Mouse (Mus musculus) embryo, embryonic 10 days (tissue): ENCODE data around the gene Gm11011.
"Not testable (repeated sequence)": the region's sequence is repeated elsewhere in the genome, so short reads cannot be mapped to it uniquely, and the experiment has no call there.

Source experiments
- DNase-seq: peaks from one replicate; pipeline ENCODE4 v3.0.0-alpha.2; 2015; ENCODE audit warnings: low spot score

Gm11011 gene

GRCm38 (mm10) chr2:169587645-169588044 is at the start of gene Gm11011:
Gm11011 (minus strand) TSS chr2:169587745.
- DNase-seq, result not testable (repeated sequence)

DNA sequence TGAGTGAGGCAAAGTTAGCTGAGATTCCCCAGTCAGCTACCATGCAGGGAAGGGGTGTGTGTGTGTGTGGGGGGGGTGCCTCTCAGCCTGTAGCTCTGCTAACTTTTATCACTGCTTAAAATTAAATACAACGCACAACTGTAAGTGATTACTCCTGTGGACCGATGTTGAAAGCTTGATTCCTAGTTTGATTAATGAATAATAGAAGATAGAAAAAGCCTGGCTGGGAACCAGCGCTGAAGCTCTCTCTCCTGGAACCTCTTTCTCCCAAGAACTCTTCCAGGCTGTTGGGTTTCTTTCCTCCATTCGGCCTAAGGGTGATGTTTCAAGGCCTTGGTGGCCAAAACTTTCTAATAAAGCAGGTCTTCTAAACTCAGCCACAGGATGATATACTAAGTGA is 48.9 kb upstream of the Gm11011 start:
- no peak for DNase-seq

DNA sequence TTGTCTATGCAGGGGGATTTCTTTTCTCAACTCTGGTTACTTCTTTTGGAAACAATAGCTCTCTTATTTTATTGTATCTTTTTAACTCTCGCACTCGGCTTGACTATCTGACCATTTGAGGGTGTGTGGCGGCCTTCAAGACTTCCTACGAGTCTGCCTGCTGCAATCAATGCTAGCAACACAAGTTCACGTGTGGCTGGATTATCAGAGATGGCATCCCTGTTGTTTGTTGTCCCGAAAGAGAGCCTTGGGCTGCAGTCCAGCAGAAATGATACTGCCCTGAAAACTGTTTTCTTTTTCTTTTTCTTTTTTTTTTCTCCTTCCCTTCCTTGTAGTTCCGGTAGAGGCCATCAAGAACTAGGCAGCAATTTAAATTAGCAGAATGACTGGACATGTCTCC is 47.9 kb upstream of the Gm11011 start:
- DNase-seq, result no peak

- no peak for DNase-seq
Measured at GRCm38 (mm10) chr2:169634619-169635382, 47.3 kb upstream of the Gm11011 start.

GRCm38 (mm10) chr2:169633491-169634289 is 46.1 kb upstream of the Gm11011 start:
- peak; percentile 57 for DNase-seq

DNA sequence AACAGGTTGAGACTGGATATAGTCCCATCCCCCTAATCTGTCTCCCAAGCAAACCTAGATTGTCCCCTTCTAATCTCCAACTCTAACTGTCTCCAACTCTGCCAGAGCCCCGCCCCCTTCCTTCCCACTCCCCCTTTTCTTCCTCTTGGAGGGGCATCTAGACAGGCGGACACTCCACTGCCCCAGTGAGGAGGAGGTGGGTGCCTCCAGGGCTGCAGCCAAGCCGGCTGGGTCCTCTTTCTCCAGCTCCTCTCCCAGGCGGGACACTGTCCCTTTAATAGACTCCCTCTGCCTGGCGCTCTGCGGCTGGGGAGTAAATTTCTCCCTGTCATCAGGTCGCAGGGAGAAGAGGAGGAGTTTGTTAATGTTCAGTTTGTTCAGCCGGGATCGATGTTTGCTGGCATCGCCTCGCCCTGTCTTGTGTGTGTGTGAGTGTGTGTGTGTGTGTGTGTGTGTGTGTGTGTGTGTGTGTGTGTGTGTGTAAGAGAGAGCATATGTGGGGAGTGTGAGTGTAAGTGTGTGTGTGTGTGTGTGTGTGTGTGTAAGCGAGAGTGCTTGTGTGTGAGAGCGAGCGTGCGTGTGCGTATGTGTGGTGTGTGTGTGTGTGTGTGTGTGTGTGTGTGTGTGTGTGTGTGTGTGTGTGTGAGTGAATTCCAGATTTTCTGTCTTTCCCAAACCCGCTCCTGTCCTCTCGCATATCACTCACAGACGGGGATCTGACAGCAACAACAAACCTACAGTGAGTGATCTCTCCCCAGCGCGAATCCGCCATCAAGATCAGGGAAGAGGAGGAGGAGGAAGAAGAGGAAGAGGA is 45.0 kb upstream of the Gm11011 start, which contains the start of gene Tshz2:
Gene Tshz2, plus strand, starts transcription at position 676 of the 814 bp plus-strand sequence.
- peak; percentile 85 for DNase-seq

DNA sequence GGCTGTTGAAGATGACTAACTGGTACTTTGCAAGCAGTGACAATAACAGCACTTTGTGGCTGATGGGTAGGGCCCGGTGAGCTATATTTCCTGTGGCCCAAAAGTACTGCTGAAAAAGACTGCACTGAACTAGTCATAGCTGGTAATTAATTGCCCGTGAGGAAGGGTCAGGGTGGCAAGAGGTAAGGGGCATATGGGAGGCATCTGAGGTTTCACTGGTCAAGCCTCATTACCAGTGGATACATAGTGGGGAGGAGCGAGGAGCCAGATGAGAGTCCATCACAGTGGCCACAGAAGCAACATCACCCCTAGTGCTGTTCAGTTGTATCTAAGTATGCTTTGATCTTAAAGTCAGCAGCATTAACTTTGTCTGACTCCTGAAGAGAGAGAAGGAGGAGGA is 42.5 kb upstream of the Gm11011 start:
- DNase-seq, result no peak

DNA sequence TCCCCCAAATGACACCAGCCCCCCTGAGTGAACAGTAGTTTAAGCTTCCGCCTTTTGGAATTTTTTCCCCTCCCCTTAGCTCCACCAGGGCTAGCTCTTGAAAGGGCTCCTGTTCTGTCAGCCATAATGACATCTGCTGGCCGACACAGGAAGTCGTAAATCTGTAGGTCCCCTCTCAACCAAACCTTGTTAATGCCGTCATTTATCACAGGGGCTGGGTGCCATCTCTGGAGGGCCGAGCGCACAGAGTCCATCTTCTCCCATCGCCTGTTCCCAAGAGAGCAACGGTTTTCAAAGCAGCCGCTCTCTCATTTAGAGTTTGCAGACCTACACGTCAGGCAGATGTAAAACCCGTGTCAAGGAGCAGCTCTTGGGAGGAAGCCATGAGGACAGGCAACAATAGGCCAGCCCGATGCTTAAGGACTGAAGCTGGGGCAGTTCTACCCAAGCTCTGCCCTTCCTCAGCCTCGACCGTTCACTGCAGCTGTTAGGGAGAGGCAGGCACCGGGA is 33.7 kb upstream of the Gm11011 start:
- peak; percentile 84 for DNase-seq

GRCm38 (mm10) chr2:169615998-169616397 is 28.5 kb upstream of the Gm11011 start:
- DNase-seq, result no peak

GRCm38 (mm10) chr2:169614683-169615082 is 27.1 kb upstream of the Gm11011 start:
- DNase-seq, result no peak

- DNase-seq, result no peak
Measured at GRCm38 (mm10) chr2:169611557-169611956, 24.0 kb upstream of the Gm11011 start.

DNA sequence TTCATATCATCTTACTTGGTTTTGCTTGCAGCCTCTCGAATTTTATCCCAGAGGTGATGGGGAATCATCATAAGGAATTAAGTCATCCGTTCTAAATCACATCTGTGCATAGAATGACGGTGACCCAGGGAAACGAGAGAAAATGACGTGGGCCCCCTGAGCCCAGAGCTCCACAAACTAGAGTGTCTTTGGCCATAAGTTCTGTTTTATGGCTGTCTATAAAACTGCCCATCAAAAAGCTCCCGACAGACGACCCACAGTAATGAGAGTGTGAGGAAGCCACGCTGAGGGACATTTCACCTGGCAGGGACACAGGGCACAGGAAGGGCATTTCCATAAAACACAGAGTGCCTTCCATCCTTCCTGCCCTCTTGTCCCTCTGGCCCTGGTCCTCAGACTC is 23.3 kb upstream of the Gm11011 start:
- no peak for DNase-seq

DNA sequence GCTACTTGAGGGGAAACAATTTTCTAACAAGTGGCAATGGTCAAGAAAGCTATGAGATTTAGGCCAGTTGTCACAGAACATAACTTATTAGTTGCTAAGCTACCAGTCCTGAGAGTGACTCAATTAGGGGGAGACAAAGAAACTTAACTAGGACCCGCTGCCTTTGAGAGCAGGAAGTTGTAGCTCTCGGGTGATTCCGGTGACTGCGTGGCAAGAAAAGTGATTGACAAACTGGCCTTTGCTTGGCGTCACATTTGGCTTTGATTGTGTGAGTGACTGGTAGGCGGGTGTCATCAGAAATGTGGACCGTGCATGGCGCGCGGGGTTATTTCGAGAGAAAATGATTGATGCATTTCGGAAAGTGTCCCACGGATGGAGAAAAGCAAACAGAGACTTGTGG is 22.4 kb upstream of the Gm11011 start:
- peak; percentile 53 for DNase-seq

DNA sequence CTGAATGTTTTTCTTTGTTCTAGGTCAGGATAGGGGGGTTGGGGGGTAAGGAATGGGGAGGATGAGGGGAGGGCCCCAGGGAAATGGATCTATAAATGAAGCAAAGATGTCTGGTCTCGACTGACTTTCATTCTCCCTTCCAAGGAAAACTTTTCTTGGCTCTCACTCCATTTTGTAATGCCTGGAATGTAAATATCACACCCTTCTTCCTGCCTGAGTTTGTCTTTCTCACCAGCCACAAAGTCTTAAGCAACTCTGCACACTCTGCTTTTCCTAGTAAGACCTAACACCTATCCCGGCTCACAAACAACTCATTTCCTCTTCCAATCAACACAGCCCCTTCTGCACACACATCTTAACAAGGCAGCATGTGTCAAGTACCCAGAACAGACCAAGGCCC is 20.2 kb upstream of the Gm11011 start:
- no peak for DNase-seq

GRCm38 (mm10) chr2:169606901-169607678 is 19.5 kb upstream of the Gm11011 start:
- no peak for DNase-seq

DNA sequence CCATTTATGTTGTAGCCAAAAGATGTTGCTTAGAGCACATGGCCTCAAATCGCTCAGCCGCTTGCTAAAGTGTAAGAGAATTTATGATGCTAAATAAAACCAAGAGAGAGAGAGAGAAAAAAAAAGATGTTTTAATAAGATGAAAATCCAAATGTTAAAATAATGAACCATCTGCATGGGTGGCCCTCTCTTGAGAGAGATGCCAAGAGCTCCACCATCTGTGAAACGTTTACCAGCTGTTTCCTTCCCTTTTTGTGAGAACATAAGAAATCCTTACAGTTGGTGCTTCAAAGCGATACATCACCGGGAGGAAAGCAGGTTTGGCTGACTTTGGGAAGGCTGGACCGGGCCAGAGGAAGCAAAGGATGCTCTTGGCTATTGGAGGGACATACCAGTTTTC is 12.6 kb upstream of the Gm11011 start:
- no peak for DNase-seq

DNA sequence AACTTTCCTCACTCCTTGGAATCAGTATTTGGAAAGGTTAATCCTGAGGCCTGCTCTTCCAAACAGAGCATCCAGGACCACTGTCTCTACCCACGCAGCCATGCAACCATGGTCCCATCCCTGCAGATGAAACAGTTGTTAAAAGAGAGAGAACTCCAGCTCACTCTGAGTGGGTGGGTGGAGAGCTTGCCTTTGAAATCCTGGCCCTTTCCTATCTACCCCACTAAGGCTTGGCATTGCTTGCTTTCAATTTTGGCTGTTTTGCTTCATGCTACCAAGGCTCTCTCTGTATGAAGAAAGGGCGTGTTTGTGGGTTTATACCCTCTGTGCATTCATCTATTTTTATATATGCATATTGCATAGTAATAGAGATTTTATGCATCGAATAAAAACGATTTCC is 12.0 kb upstream of the Gm11011 start:
- DNase-seq, result no peak

DNA sequence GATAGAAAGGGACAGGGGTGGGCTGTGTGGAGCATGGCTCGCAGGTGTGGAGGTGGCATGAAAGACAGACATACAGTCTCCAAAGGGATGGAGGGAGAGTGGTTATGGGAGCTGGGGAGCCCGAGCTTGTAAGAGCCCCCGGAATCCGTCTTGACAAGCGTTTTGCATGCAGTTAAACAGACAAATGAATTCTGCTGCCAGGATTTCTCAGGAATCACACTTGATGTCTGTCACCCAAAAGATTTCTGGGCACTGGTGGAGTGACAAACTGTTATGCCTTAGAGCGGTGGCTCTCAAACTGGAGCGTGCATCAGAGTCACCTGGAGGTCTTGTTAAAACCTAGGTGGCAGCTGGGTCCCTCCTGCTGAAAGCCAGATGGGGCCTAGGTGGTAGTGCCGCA is 10.4 kb upstream of the Gm11011 start:
- no peak for DNase-seq

- no peak for DNase-seq
Measured at GRCm38 (mm10) chr2:169597357-169597756, 9.8 kb upstream of the Gm11011 start.

- no peak for DNase-seq
Measured at GRCm38 (mm10) chr2:169593742-169594141, 6.2 kb upstream of the Gm11011 start.

- DNase-seq, result peak; percentile 38
Measured at GRCm38 (mm10) chr2:169590412-169590811, 2.9 kb upstream of the Gm11011 start.
